ENCODE assay signal across 26 mouse cellular contexts in genomic region chr5:102742554-102743255, GRCm38 (mm10).
A peak's percentile ranks its signal among the peaks of the same experiment; 100 is the strongest.
DNase-seq lines count a peak whose midpoint lies in the region; ATAC-seq and TF ChIP-seq lines count a peak whose summit lies in the region.
"Had no signal": no experiment of that assay in that cellular context is flagged by ENCODE, and none has a peak within 500 bp of the region (broad histone marks: within the 10 kb centered on the region; RNA-seq: fewer than 3 reads in every experiment).

No protein-coding gene starts in this region.

- no peaks in the 10 kb centered on the region for H3K36me3 ChIP-seq in kidney, embryonic 14.5 days (ENCODE audit: control insufficient read depth, insufficient read depth, low read length)
- no peaks in the 10 kb centered on the region for H3K36me3 ChIP-seq in kidney, postnatal 0 days (ENCODE audit: insufficient read depth, low read length)
- H3K36me3 ChIP-seq in lung, embryonic 16.5 days (ENCODE audit: control insufficient read depth, insufficient read depth, low read length) = no peaks in the 10 kb centered on the region
- H3K36me3 ChIP-seq: embryonic facial prominence, embryonic 12.5 days; forebrain, embryonic 12.5 days; forebrain, embryonic 15.5 days; G1E; heart, embryonic 12.5 days; heart, embryonic 15.5 days; hindbrain, embryonic 10.5 days; hindbrain, embryonic 13.5 days had no signal

- H3K27ac ChIP-seq in kidney, embryonic 14.5 days (ENCODE audit: low read depth, low read length) = peak overlapping the region; percentile 65; the same call in 1 of the 2 replicates
- peak overlapping the region; percentile 20; the same call in 1 of the 2 replicates for H3K27ac ChIP-seq in kidney, postnatal 0 days
- 0 out of 2 replicates have a peak overlapping the region, but pooled peaks have one; percentile 36 for H3K27ac ChIP-seq in lung, embryonic 16.5 days (ENCODE audit: low read length)
- H3K27ac ChIP-seq: embryonic facial prominence, embryonic 12.5 days; forebrain, embryonic 12.5 days; forebrain, embryonic 15.5 days; heart, embryonic 15.5 days; hindbrain, embryonic 10.5 days; hindbrain, embryonic 13.5 days had no signal

- TF ChIP-seq CTCF in kidney, postnatal 0 days (IDR thresholded peaks at IDR 0.05; ENCODE audit: low read depth) = no peak

- H3K9ac ChIP-seq in kidney, embryonic 14.5 days (ENCODE audit: low read depth, low read length) = no peak overlapping the region
- H3K9ac ChIP-seq in kidney, postnatal 0 days (ENCODE audit: low read depth, low read length) = no peak overlapping the region
- no peak overlapping the region for H3K9ac ChIP-seq in lung, embryonic 16.5 days (ENCODE audit: low read length)
- H3K9ac ChIP-seq: embryonic facial prominence, embryonic 12.5 days; forebrain, embryonic 12.5 days; forebrain, embryonic 15.5 days; heart, embryonic 12.5 days; heart, embryonic 15.5 days; hindbrain, embryonic 13.5 days had no signal

- ATAC-seq in kidney, embryonic 14.5 days (ENCODE audit: low FRiP score, low TSS enrichment) = no peak
- no peak for ATAC-seq in kidney, postnatal 0 days (replicated peaks; ENCODE audit: low FRiP score, low read depth)
- ATAC-seq in lung, embryonic 16.5 days (ENCODE audit: low read depth) = peak; percentile 57; the same call in 1 of the 2 replicates
- ATAC-seq: forebrain, embryonic 15.5 days; Patski had no signal

- no peaks in the 10 kb centered on the region for H3K27me3 ChIP-seq in kidney, embryonic 14.5 days (ENCODE audit: control insufficient read depth, insufficient read depth, low read length)
- H3K27me3 ChIP-seq in kidney, postnatal 0 days (ENCODE audit: insufficient read depth, low read length) = no peaks in the 10 kb centered on the region
- no peaks in the 10 kb centered on the region for H3K27me3 ChIP-seq in lung, embryonic 16.5 days (ENCODE audit: control insufficient read depth, insufficient read depth, low read depth, low read length)
- H3K27me3 ChIP-seq: CH12.LX; embryonic facial prominence, embryonic 12.5 days; forebrain, embryonic 12.5 days; forebrain, embryonic 15.5 days; heart, embryonic 12.5 days; heart, embryonic 15.5 days; hindbrain, embryonic 13.5 days; Patski had no signal

- no peak overlapping the region for H3K4me3 ChIP-seq in kidney, embryonic 14.5 days (ENCODE audit: low read length)
- H3K4me3 ChIP-seq in kidney, postnatal 0 days (replicated peaks; ENCODE audit: low read depth, low read length) = no peak overlapping the region
- H3K4me3 ChIP-seq in lung, embryonic 16.5 days (ENCODE audit: low read length) = no peak overlapping the region
- H3K4me3 ChIP-seq: embryonic facial prominence, embryonic 12.5 days; erythroblast, embryonic 14.5 days; forebrain, embryonic 12.5 days; forebrain, embryonic 15.5 days; heart, embryonic 12.5 days; heart, embryonic 15.5 days; hindbrain, embryonic 10.5 days; hindbrain, embryonic 13.5 days had no signal

- H3K4me1 ChIP-seq in kidney, embryonic 14.5 days (ENCODE audit: control insufficient read depth, insufficient read depth, low read length) = peaks cover 24% of the 10 kb centered on the region; the same call in 1 of the 2 replicates
- peaks cover 11% of the 10 kb centered on the region; the same call in 1 of the 2 replicates for H3K4me1 ChIP-seq in kidney, postnatal 0 days (replicated peaks; ENCODE audit: insufficient read depth, low read length)
- peaks cover 18% of the 10 kb centered on the region for H3K4me1 ChIP-seq in lung, embryonic 16.5 days (replicated peaks; ENCODE audit: control insufficient read depth, insufficient read depth, low read length)
- H3K4me1 ChIP-seq: forebrain, embryonic 12.5 days; forebrain, embryonic 15.5 days; heart, embryonic 12.5 days; hindbrain, embryonic 10.5 days; hindbrain, embryonic 13.5 days had no signal

- H3K4me2 ChIP-seq in kidney, embryonic 14.5 days (replicated peaks; ENCODE audit: low read depth, low read length) = no peak overlapping the region
- no peak overlapping the region for H3K4me2 ChIP-seq in kidney, postnatal 0 days (ENCODE audit: low read length)
- H3K4me2 ChIP-seq in lung, embryonic 16.5 days (ENCODE audit: low read depth, low read length) = no peak overlapping the region
- H3K4me2 ChIP-seq: embryonic facial prominence, embryonic 12.5 days; forebrain, embryonic 12.5 days; forebrain, embryonic 15.5 days; heart, embryonic 12.5 days; heart, embryonic 15.5 days; hindbrain, embryonic 13.5 days had no signal

- DNase-seq in kidney, adult 9 months = no peak
- no peak for DNase-seq in kidney, postnatal 0 days (ENCODE audit: low spot score)
- no peak for DNase-seq in kidney, postnatal 25 days
- DNase-seq in lung, postnatal 4 days = no peak
- DNase-seq: adrenal gland, postnatal 10 days; adrenal gland, postnatal 36 days; cerebellum, adult 18-20 months; cerebellum, adult 9-10 months; cerebellum, postnatal 14 days; gastrocnemius, postnatal 25 days; heart, adult 18-20 months; heart, postnatal 10 days; heart, postnatal 36 days had no signal

- no peaks in the 10 kb centered on the region for H3K9me3 ChIP-seq in kidney, embryonic 14.5 days (ENCODE audit: control insufficient read depth, low read length)
- no peaks in the 10 kb centered on the region for H3K9me3 ChIP-seq in kidney, postnatal 0 days (replicated peaks; ENCODE audit: low read length)
- no peaks in the 10 kb centered on the region for H3K9me3 ChIP-seq in lung, embryonic 16.5 days (ENCODE audit: control insufficient read depth, low read length)
- H3K9me3 ChIP-seq: embryonic facial prominence, embryonic 12.5 days; forebrain, embryonic 12.5 days; forebrain, embryonic 15.5 days; heart, embryonic 12.5 days; heart, embryonic 15.5 days; hindbrain, embryonic 10.5 days; hindbrain, embryonic 13.5 days had no signal

- WGBS in kidney, embryonic 14.5 days = 34% methylated on average over 5 of the region's 5 CpGs
- WGBS in kidney, postnatal 0 days = 38% methylated on average over 5 of the region's 5 CpGs
- 35% methylated on average over 5 of the region's 5 CpGs for WGBS in lung, embryonic 16.5 days
